Mouse (Mus musculus) inflammation-experienced regulatory T-cells (primary cell): ENCODE data around the gene Tmem38a. TPM values are rescaled to one million over a fixed set of nuclear protein-coding genes. Genes with fewer than 3 reads are reported as not detected.

Experiments used
- polyA plus RNA-seq, 2 experiments: library from polyadenylated mRNA; unstranded; fragments of 100-300 nt; shearing (Covaris generic); gene quantifications; one replicate each; pipeline ENCODE4 v1.2.1; 2017

Tmem38a gene
- 1 to 10 TPM; 1.4 to 4.2 TPM for polyA plus RNA-seq

GRCm38 (mm10) chr8:72571611-72572473, at the start of gene Tmem38a:
TSS of gene Tmem38a (plus strand) at chr8:72572055.

GRCm38 (mm10) chr8:72547802-72548643, 23.8 kb upstream of the Tmem38a start, which contains the start of gene Med26:
TSS of gene Med26 (minus strand) at chr8:72548270.

DNA sequence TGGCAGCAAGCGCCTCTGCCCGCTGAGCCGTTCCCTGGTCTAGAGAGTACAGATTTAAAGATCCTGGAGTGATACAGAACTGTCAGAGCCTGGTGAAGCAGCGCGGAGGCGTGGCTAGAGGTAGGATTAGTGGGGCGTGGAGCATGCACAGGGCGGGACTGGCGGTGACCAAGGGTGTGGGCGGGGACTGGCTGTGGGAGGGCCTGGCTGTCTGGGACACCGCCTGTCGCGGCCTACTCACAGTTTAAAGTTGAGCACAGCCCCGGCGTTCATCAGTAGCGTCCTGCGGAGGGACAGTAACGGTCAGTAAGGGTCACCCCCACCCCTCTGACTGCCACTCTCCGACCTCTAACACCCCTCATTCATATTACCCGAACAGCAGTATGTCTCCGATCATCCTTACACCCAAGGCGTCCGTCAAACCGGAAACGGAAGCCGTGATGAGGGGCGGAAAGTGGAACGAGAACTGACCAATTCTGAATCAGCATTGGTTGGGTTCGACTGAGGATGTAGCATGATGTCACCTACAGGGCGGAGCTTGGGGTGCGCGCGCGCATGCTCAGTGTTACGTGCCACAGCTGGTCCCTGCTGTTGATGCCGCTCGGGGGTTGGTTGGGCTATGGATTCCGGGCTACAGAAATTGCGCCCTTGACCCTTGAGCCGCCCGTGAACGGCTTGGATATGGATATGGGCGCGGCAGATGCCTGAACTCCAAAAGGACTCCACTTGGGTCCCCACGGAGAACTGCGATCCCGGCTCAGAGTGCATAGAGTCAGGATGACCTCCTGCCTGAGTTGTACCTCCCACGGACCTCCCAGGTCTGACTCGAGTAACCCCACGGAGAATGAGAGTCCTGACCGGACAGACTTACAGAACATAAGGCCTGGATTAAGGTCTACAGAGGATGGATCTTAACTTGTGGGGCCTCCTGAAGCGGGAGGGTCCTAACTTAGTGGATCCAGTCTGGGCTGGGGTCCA, 933 bp upstream of the Tmem38a start, which contains the start of gene Smim7:
TSS of gene Smim7 (minus strand) at position 456 of the 978 bp plus-strand sequence.

Other genes starting within 250 kb of the Tmem38a start
- gene Eps15l1, start 150.6 kb upstream of the Tmem38a start, polyA plus RNA-seq: 10 to 100 TPM; 41.3 to 42.8 TPM
- 1 to 10 TPM in 1 of 2 experiments, under 1 TPM in 1; 0.35 to 1.2 TPM for gene Calr3, start 128.2 kb upstream of the Tmem38a start, polyA plus RNA-seq
- 1 to 10 TPM; 4.8 to 8.0 TPM for gene 1700030K09Rik, start 128.2 kb upstream of the Tmem38a start, polyA plus RNA-seq
- 10 to 100 TPM; 90.4 to 97.2 TPM for gene Cherp, start 96.8 kb upstream of the Tmem38a start, polyA plus RNA-seq
- gene Slc35e1, start 79.4 kb upstream of the Tmem38a start, polyA plus RNA-seq: 10 to 100 TPM; 53.1 to 66.2 TPM
- 10 to 100 TPM; 14.0 to 16.1 TPM for gene Med26, start 23.8 kb upstream of the Tmem38a start, polyA plus RNA-seq
- gene Smim7, start 967 bp upstream of the Tmem38a start, polyA plus RNA-seq: 10 to 100 TPM; 45.8 to 51.3 TPM
- under 1 TPM; 0.02 to 0.29 TPM for gene Nwd1, start 74.7 kb downstream of the Tmem38a start, polyA plus RNA-seq
- gene Sin3b, start 151.2 kb downstream of the Tmem38a start, polyA plus RNA-seq: 100 to 1,000 TPM; 184 to 188 TPM
- gene F2rl3, start 189.8 kb downstream of the Tmem38a start, polyA plus RNA-seq: 10 to 100 TPM in 1 of 2 experiments, 1 to 10 TPM in 1; 9.1 to 12.9 TPM